Mouse (Mus musculus): Measurements from ENCODE around the gene Sox5. TPM values are rescaled to one million over a fixed set of nuclear protein-coding genes. Genes with fewer than 3 reads are reported as not detected.

Gene Sox5
- polyA plus RNA-seq, 1 experiment: 2.8 TPM

DNA sequence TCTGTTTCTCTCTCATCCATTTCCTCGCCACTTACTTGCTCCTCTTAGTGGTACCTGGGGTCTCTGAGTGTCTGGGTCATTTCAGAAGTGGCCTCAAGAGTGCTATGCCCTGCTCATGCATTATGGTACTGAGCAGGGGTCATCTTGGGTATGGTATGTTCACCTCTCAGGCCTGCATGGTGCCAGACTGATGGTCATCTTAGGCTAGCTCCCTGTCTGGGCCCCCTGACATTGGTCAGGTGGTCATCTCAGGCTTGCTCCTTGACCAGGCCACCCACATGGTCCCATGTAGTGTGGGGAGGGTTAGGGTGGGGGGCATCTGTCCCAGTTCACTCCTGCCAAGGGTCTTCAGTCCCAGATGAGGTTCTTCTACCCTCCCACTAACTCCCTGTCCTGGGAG lies 21.3 kb upstream of the Sox5 start:
- TF ChIP-seq CTCF (IDR thresholded peaks at IDR 0.05; ENCODE audit: borderline replicate concordance, insufficient read depth, low read length): no peak
- no peak for TF ChIP-seq POLR2A (IDR thresholded peaks at IDR 0.05; ENCODE audit: low read depth, low read length)
- Histone ChIP-seq H3K27ac (ENCODE audit: insufficient read depth, low read length) (no peak overlapping the region), H3K4me3 (ENCODE audit: insufficient read depth, low read length) (no peak overlapping the region), H3K4me1 (ENCODE audit: control insufficient read depth, insufficient read depth, low read length) (no peaks in the 10 kb centered on the region)

DNA sequence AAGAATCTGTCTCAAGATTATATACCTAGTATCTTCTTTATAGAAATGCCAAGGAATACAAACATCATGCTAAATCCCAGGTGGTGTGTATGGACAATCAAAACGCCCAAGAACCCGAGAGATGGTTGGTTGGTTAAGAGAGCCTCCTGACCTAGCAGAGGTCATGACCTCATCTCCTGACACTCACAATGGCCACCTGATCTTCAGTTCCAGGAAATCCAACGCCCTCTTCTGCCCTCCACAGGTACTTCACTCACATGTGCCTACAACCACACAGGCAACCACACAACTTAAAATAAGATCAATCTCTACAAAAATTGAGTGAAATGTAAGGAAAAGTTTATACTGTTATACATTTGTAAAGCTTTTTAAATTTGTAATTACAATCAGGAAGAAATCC lies 12.6 kb upstream of the Sox5 start:
- no peak for TF ChIP-seq POLR2A (IDR thresholded peaks at IDR 0.05; ENCODE audit: low read depth, low read length)
- TF ChIP-seq CTCF (IDR thresholded peaks at IDR 0.05; ENCODE audit: borderline replicate concordance, insufficient read depth, low read length): no peak
- Histone ChIP-seq H3K27ac (ENCODE audit: insufficient read depth, low read length) (no peak overlapping the region), H3K4me3 (ENCODE audit: insufficient read depth, low read length) (no peak overlapping the region)

DNA sequence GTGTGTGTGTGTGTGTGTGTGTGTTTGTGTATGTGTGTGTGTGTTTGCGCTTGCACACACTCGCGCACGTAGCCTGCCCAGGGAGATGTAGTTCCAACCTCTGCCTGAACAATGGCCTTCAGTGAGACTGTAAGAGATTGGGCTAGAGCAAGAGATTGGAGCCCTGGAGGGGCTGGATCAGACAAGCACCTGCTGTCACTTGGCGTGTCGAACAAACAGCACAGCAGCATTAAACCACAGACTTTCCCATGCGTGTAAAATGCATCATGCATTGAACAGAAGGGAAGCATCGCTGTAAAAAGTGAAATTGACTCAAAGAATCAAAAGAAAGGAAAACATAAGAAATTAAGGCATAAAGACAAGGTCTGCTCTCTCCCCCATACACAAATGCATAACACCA lies 11.1 kb upstream of the Sox5 start:
- no peak overlapping the region for H3K4me3 ChIP-seq (ENCODE audit: insufficient read depth, low read length)
- H3K27ac ChIP-seq (ENCODE audit: insufficient read depth, low read length): no peak overlapping the region
- TF ChIP-seq CTCF (IDR thresholded peaks at IDR 0.05; ENCODE audit: borderline replicate concordance, insufficient read depth, low read length) (no peak), POLR2A (IDR thresholded peaks at IDR 0.05; ENCODE audit: low read depth, low read length) (no peak)
- no peaks in the 10 kb centered on the region for H3K4me1 ChIP-seq (ENCODE audit: control insufficient read depth, insufficient read depth, low read length)

More for the DNA sequence above, 12.6 kb upstream of the Sox5 start:
- no peaks in the 10 kb centered on the region for H3K4me1 ChIP-seq (ENCODE audit: control insufficient read depth, insufficient read depth, low read length)

DNA sequence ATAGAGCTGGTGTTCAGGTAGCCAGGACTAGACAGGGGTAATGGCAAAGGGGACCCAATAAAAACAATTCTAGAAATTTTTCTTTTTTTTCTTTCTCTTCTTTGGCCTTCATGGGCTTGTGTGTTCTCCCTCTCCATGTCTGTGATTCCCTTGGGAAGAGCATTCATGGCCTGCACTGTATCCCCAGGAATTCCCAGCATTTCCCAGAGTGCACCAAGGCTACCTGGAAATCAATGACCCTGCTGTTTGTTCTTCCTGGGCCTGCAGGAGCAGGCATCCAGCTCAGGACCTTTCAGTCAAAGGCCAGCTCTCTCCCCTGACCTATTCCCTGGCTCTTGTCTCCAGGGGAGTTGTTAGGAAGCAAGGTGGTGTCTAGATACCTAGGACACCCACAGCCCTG lies 1.5 kb upstream of the Sox5 start:
- Histone ChIP-seq H3K4me3 (ENCODE audit: insufficient read depth, low read length) (no peak overlapping the region), H3K4me1 (ENCODE audit: control insufficient read depth, insufficient read depth, low read length) (no peaks in the 10 kb centered on the region; the same call in 1 of the 2 replicates), H3K27ac (ENCODE audit: insufficient read depth, low read length) (no peak overlapping the region)
- no peak for TF ChIP-seq POLR2A (IDR thresholded peaks at IDR 0.05; ENCODE audit: low read depth, low read length)
- TF ChIP-seq CTCF (IDR thresholded peaks at IDR 0.05; ENCODE audit: borderline replicate concordance, insufficient read depth, low read length): no peak

DNA sequence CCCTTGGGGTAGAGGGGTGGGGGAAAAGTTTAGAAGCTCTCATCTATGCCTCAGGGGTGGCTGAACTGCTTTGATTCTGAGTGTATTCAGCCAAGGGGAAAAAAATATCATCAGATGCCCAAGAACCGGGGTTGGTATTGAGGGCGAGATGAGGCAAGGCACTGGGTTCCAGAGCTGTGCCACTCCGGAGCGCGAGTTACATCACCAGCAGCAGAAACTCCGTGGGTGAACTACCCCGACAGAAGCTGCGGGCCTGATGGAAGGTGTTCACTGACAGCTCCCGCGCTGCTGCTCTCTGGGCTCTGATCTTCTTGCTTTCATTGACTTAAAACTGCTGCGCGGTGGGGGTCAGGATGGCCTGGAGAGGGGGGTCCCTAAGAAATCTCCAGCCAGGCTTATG lies 1.1 kb upstream of the Sox5 start:
- Histone ChIP-seq H3K27ac (ENCODE audit: insufficient read depth, low read length) (no peak overlapping the region), H3K4me1 (ENCODE audit: control insufficient read depth, insufficient read depth, low read length) (no peaks in the 10 kb centered on the region; the same call in 1 of the 2 replicates), H3K4me3 (ENCODE audit: insufficient read depth, low read length) (no peak overlapping the region)
- no peak for TF ChIP-seq POLR2A (IDR thresholded peaks at IDR 0.05; ENCODE audit: low read depth, low read length)
- TF ChIP-seq CTCF (IDR thresholded peaks at IDR 0.05; ENCODE audit: borderline replicate concordance, insufficient read depth, low read length): no peak

DNA sequence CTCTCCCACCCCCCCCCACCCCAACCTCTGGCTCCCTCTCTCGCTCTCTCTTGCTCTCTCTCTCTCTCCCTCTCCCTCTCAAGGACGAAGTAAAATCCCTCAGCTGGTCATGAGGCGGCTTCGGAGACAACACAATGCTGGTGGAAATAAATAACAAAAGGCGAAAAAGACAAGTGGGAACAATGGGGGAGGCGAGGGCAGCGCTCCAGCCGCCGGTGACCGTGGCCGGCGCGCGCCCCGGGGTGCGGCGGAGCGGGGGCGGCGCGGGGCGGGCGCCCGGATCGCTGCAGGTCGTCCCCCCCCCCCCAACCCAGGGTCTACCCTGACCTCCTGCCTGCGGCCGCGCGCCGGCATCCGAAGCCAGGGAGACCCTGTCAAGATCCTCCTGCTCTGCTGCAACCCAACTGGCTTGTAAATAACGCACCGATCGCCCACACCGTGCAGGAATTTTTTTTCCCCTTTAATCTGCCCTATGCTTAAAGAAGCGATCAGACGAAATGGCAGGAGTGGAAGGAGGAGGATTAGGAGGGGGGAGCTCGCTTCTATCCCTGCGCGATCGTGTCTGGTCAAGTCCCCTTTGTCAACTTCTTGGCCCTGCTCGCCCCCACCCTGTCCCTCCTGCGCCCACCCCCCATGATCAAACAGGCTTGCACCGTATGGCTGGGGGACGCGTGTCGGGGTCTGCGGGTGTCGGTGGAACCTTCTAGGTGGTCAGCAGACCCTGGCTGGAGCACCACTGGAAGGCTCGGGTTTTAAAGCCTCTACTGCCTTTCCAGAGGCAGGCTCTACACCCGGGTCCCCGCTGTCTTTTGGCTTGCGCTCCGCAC lies 467 bp upstream of the Sox5 start:
- H3K27ac ChIP-seq (ENCODE audit: insufficient read depth, low read length): no peak overlapping the region
- H3K4me3 ChIP-seq (ENCODE audit: insufficient read depth, low read length): peak overlapping the region; percentile 52
- no peak for TF ChIP-seq POLR2A (IDR thresholded peaks at IDR 0.05; ENCODE audit: low read depth, low read length)
- no peak for TF ChIP-seq CTCF (IDR thresholded peaks at IDR 0.05; ENCODE audit: borderline replicate concordance, insufficient read depth, low read length)
- no peaks in the 10 kb centered on the region; the same call in 1 of the 2 replicates for H3K4me1 ChIP-seq (ENCODE audit: control insufficient read depth, insufficient read depth, low read length)

DNA sequence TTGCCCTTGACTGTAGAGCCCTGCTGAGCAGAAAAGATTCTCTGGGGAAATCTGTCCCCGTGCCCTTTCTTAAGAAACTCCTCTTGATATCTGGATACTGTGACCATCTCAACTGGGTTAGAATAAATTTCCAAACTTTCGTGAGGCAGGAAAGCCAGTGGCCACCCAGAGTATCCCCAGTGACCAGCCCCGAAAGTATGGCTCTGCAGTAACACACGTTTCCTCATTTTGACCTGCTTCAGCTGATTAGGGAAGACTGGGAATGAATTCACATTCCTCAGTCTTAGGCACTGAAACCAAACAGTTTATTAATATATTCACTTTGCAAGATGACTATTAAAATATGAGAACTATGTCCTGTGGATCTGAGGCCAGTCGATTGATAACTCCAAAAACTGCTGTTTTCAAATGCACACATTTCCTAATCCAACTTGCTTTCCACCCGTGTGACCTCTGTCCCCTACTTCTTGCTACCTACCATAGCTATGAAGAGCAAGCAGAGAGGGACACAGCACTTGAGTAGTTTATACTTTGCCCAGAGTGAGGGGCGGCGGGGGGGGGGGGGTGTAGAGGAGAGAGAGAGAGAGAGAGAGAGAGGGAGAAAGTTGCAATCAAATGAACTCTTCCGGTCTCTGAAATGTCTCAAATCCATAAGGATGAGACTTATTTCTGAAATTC lies 1.0 kb downstream of the Sox5 start:
- no peak overlapping the region for H3K27ac ChIP-seq (ENCODE audit: insufficient read depth, low read length)

DNA sequence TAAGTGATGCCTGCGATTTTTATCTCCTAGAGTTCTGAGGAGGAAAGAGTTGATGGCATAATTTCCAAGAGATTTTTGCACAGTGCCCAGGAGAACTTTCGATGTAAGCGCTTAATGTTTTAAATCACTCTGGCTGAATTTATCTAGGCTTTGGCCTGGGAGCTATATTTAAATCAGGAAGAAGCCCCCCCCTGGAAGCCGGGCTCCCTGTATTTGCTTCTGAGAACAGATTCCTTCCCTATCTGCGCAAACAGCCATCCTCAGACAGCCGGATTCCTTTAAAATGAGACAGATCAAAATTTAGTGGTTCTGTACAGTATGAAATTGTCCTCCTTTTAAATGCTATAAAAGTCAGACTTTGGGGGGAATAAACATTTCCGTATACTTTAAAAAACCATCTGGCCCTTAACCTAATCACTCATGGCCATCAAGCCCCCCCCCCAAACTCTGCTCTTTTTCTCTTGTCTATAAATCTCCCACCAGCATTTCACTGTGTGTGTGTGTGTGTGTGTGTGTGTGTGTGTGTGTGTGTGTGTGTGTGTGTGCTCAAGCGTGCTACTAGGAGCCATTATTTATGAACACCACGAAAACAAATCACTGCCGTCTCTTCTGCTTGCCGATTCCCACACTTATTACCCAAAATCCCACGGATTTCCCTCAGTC lies 1.7 kb downstream of the Sox5 start:
- no peaks in the 10 kb centered on the region; the same call in 1 of the 2 replicates for H3K4me1 ChIP-seq (ENCODE audit: control insufficient read depth, insufficient read depth, low read length)
- H3K27ac ChIP-seq (ENCODE audit: insufficient read depth, low read length): no peak overlapping the region
- no peak overlapping the region for H3K4me3 ChIP-seq (ENCODE audit: insufficient read depth, low read length)
- TF ChIP-seq POLR2A (IDR thresholded peaks at IDR 0.05; ENCODE audit: low read depth, low read length) (no peak), CTCF (IDR thresholded peaks at IDR 0.05; ENCODE audit: borderline replicate concordance, insufficient read depth, low read length) (no peak)

More for the DNA sequence above, 1.0 kb downstream of the Sox5 start:
- Histone ChIP-seq H3K4me3 (ENCODE audit: insufficient read depth, low read length) (peak overlapping the region; percentile 52), H3K4me1 (ENCODE audit: control insufficient read depth, insufficient read depth, low read length) (no peaks in the 10 kb centered on the region; the same call in 1 of the 2 replicates)
- no peak for TF ChIP-seq CTCF (IDR thresholded peaks at IDR 0.05; ENCODE audit: borderline replicate concordance, insufficient read depth, low read length)
- TF ChIP-seq POLR2A (IDR thresholded peaks at IDR 0.05; ENCODE audit: low read depth, low read length): no peak

DNA sequence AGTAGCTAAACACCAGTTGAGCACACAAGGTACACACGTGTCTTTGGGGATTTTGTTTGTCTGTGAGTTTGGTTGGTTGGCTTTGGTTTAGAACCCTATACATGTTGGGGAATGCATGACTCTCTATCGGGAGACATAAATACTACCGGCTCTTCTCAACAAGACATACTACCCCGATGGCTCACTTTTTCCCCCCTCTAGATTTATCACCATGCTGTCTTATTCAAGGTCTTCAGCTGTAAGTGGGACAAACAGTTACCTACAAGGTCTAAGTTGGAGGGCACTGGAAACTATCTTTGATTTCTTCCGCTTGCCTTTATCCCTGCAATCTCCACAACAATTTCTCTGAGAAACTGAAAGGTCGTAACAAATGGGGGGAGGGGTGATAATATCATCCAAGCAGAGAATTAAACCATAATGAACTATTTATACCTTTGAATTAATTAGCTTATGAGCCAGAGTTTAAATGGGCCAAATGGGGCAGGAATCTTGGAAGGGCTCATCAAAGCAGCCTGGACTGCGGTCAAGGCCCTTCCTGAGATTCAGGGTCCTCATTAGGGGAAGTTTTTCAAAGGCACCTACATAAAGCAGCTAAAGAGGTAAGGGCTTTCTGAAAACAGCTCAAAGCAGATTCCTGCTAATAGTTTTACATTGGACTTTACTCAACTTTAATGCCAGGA lies 4.3 kb downstream of the Sox5 start:
- no peaks in the 10 kb centered on the region; the same call in 1 of the 2 replicates for H3K4me1 ChIP-seq (ENCODE audit: control insufficient read depth, insufficient read depth, low read length)

More for the DNA sequence above, 4.3 kb downstream of the Sox5 start:
- no peak overlapping the region for H3K27ac ChIP-seq (ENCODE audit: insufficient read depth, low read length)
- TF ChIP-seq POLR2A (IDR thresholded peaks at IDR 0.05; ENCODE audit: low read depth, low read length): no peak
- no peak for TF ChIP-seq CTCF (IDR thresholded peaks at IDR 0.05; ENCODE audit: borderline replicate concordance, insufficient read depth, low read length)
- H3K4me3 ChIP-seq (ENCODE audit: insufficient read depth, low read length): no peak overlapping the region

Measured in embryonic fibroblast, embryonic 13.5 days (primary cell).